Mouse (Mus musculus) yolk sac, embryonic 10.5 days (tissue): Measurements from ENCODE around the gene Aldoart2.
"Not testable (repeated sequence)": the region's sequence is repeated elsewhere in the genome, so short reads cannot be mapped to it uniquely, and the experiment has no call there.

Source experiments
- DNase-seq: peaks from one replicate; pipeline ENCODE4 v3.0.0-alpha.2; 2017; ENCODE audit warnings: low spot score

The Aldoart2 gene

DNA sequence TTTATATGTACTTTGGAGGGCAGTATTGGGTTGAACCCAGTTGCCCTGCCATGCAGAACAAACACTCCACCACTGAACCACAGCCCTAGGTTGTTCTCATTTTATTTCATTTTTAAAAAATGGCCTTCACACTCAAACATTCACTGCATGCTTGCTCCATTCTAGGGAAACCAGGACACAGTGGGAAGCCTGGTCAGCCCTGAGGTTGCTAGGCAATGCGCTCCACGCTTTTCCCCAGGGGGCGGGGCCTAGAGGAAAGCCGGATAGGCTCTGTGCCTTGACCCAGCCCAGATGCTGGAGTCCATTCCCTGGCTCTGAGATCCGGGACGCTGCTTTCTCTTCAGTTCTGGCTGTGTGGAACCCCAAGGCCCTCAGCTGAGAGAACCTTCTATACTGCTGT, 8.8 kb downstream of the Aldoart2 start:
- no peak for DNase-seq

GRCm38 (mm10) chr12:55586936-55587335, 21.9 kb downstream of the Aldoart2 start:
- DNase-seq: not testable (repeated sequence)

- no peak for DNase-seq
Measured at GRCm38 (mm10) chr12:55598537-55598886, 33.5 kb downstream of the Aldoart2 start.

GRCm38 (mm10) chr12:55598887-55599561, 34.0 kb downstream of the Aldoart2 start, which contains the start of gene Insm2:
Insm2 (plus strand) TSS chr12:55599427.
- DNase-seq: peak; percentile 9

GRCm38 (mm10) chr12:55599639-55600502, 34.8 kb downstream of the Aldoart2 start:
- DNase-seq: peak; percentile 61

DNA sequence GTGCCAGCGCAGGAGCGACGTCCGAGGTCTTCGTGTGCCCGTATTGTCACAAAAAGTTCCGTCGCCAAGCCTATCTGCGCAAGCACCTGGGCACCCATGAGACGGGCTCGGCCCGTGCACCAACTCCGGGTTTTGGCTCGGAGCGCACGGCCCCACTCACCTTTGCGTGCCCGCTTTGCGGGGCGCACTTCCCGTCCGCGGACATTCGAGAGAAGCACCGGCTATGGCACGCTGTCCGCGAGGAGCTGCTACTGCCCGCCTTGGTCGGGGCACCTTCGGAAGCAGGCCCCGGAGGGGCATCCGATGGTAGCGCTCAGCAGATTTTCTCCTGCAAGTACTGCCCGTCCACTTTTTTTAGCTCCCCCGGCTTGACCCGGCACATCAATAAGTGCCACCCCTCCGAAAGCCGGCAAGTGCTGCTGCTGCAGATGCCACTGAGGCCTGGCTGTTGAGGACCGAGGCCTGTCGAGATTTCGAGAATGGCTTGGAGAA, 35.5 kb downstream of the Aldoart2 start:
- DNase-seq: no peak

GRCm38 (mm10) chr12:55604411-55604810, 39.4 kb downstream of the Aldoart2 start:
- no peak for DNase-seq

DNA sequence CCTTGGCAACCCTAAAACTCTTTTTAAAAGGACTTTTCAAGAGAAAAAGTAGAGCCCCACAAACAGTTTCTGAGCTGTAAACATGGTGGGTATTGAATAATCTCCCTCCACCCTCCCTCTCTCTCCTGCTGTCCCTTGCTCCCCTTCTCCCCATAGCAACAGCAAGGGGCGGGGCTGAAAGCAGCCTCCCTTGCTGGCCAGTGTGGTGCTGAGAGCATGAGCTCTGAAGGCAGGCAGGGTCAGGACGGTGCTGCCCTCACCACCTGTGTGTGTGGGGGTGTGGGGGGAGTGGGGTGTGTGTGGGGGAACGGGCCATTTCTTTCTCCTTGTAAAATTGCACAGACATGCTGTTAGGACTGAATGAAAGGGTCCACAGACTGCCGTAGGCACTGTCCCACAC, 42.9 kb downstream of the Aldoart2 start:
- DNase-seq: no peak

GRCm38 (mm10) chr12:55610812-55611211, 45.8 kb downstream of the Aldoart2 start:
- DNase-seq: no peak
